Mouse (Mus musculus) gastrocnemius, adult 8-10 months (tissue): ENCODE measurements around the gene Ptpn13. TPM values are rescaled to one million over a fixed set of nuclear protein-coding genes. Genes with fewer than 3 reads are reported as not detected.
A peak's percentile ranks its signal among the peaks of the same experiment; 100 is the strongest.

Experiments used
- DNase-seq, 2 experiments: peaks; one replicate each; pipeline ENCODE4 v3.0.0; 2022; ENCODE audit warnings: low spot score in 2 of 2
- total RNA-seq, 4 experiments: library from RNA; stranded (reverse); gene quantifications; 2 replicates each; pipeline ENCODE4 v1.2.4; 2022

Ptpn13 gene
- total RNA-seq = 1 to 10 TPM in 3 of 4 experiments, under 1 TPM in 1; 0.90 to 1.9 (median 1.4) TPM

- DNase-seq = peak; percentile 74 to 86
These were observed at the start of gene Ptpn13 for GRCm38 (mm10) chr5:103424678-103425319. Ptpn13 (plus strand) TSS chr5:103425192.

- DNase-seq = no peak
These were observed 49.8 kb upstream of the Ptpn13 start for GRCm38 (mm10) chr5:103375226-103375625.

- no peak for DNase-seq
These were observed 48.4 kb upstream of the Ptpn13 start for GRCm38 (mm10) chr5:103376354-103377295.

GRCm38 (mm10) chr5:103377493-103378130 lies 47.4 kb upstream of the Ptpn13 start:
- DNase-seq = no peak

- no peak for DNase-seq
These were observed 44.0 kb upstream of the Ptpn13 start for GRCm38 (mm10) chr5:103380785-103381527.

- DNase-seq = no peak
These were observed 42.0 kb upstream of the Ptpn13 start for GRCm38 (mm10) chr5:103382951-103383350.

- no peak for DNase-seq
These were observed 41.0 kb upstream of the Ptpn13 start for GRCm38 (mm10) chr5:103384021-103384420.

- peak; percentile 26 to 27 for DNase-seq
These were observed 37.4 kb upstream of the Ptpn13 start for GRCm38 (mm10) chr5:103387540-103388026.

- no peak for DNase-seq
These were observed 35.6 kb upstream of the Ptpn13 start for GRCm38 (mm10) chr5:103389415-103389814.

- DNase-seq = no peak
These were observed 31.8 kb upstream of the Ptpn13 start for GRCm38 (mm10) chr5:103393220-103393619.

GRCm38 (mm10) chr5:103393752-103394151 lies 31.2 kb upstream of the Ptpn13 start:
- DNase-seq = no peak

- DNase-seq = no peak
These were observed 29.3 kb upstream of the Ptpn13 start for GRCm38 (mm10) chr5:103395683-103396082.

- no peak for DNase-seq
These were observed 27.6 kb upstream of the Ptpn13 start for GRCm38 (mm10) chr5:103397429-103397828.

GRCm38 (mm10) chr5:103404213-103404968 lies 20.6 kb upstream of the Ptpn13 start:
- no peak for DNase-seq

- DNase-seq = no peak
These were observed 19.1 kb upstream of the Ptpn13 start for GRCm38 (mm10) chr5:103405921-103406320.

GRCm38 (mm10) chr5:103412020-103412747 lies 12.8 kb upstream of the Ptpn13 start:
- no peak for DNase-seq

- DNase-seq = no peak
These were observed 10.4 kb upstream of the Ptpn13 start for GRCm38 (mm10) chr5:103414542-103414941.

- no peak for DNase-seq
These were observed 7.0 kb upstream of the Ptpn13 start for GRCm38 (mm10) chr5:103418009-103418408.

GRCm38 (mm10) chr5:103418886-103419285 lies 6.1 kb upstream of the Ptpn13 start:
- no peak for DNase-seq

GRCm38 (mm10) chr5:103420568-103420967 lies 4.4 kb upstream of the Ptpn13 start:
- DNase-seq = no peak
